Mouse (Mus musculus) thymus, adult 2 months (tissue): ENCODE results near the gene Gpr82. TPM values are rescaled to one million over a fixed set of nuclear protein-coding genes. Genes with fewer than 3 reads are reported as not detected.

ENCODE experiments used
- DNase-seq: peaks from one replicate; pipeline ENCODE4 v3.0.0; 2021
- H3K27ac ChIP-seq: fragments of 200-500 bp; 2 replicates; pipeline ENCODE4 v1.5.1; 2012; ENCODE audit warnings: low read length, control low read depth; ENCODE audit not compliant: control insufficient read depth, insufficient read depth
- H3K27me3 ChIP-seq: fragments of 200-500 bp; 2 replicates; pipeline ENCODE4 v1.6.1; 2012; ENCODE audit warnings: mild to moderate bottlenecking, low read length, moderate library complexity, mixed read lengths; ENCODE audit not compliant: control insufficient read depth, insufficient read depth
- H3K36me3 ChIP-seq: fragments of 200-500 bp; 2 replicates; pipeline ENCODE4 v1.6.1; 2012; ENCODE audit warnings: mild to moderate bottlenecking, low read length, moderate library complexity; ENCODE audit not compliant: control insufficient read depth, insufficient read depth
- H3K4me1 ChIP-seq: fragments of 200-500 bp; replicated peaks from 2 replicates; pipeline ENCODE4 v1.6.1; 2012; ENCODE audit warnings: low read length; ENCODE audit not compliant: control insufficient read depth, insufficient read depth
- H3K4me3 ChIP-seq: fragments of 200-500 bp; 2 replicates; pipeline ENCODE4 v1.5.1; 2012; ENCODE audit warnings: mild to moderate bottlenecking, low read length, control low read depth, moderate library complexity; ENCODE audit not compliant: control insufficient read depth, insufficient read depth
- CTCF ChIP-seq: fragments of 200-500 bp; IDR thresholded peaks from 2 replicates; pipeline ENCODE4 v1.5.1; 2012; ENCODE audit warnings: mild to moderate bottlenecking, control low read depth, low read length, moderate library complexity, borderline replicate concordance; ENCODE audit not compliant: control insufficient read depth, poor library complexity, insufficient read depth; ENCODE audit errors: extremely low read depth
- POLR2A ChIP-seq: fragments of 200-500 bp; IDR thresholded peaks from 2 replicates; pipeline ENCODE4 v1.6.1; 2012; ENCODE audit warnings: mild to moderate bottlenecking, low read length, control low read depth, moderate library complexity; ENCODE audit not compliant: control insufficient read depth, poor library complexity, insufficient read depth; ENCODE audit errors: extremely low read depth
- WGBS: fragments of 180-500 bp; shearing (Covaris S2); methylation state at CpG from one replicate; pipeline ENCODE4 v1.1.7; 2018; 5-methylcytosine and 5-hydroxymethylcytosine counted together
- polyA plus RNA-seq: library from polyadenylated mRNA; depleted of rRNA; stranded (reverse); fragments of >200 nt; gene quantifications from 2 replicates; pipeline ENCODE4 v1.2.3, GENCODE M21; 2012; rRNA removed

The Gpr82 gene
- polyA plus RNA-seq = 0.05 TPM in 1 of 2 replicates, not detected in the other

- Histone ChIP-seq H3K27me3 (no peaks in the 10 kb centered on the region), H3K36me3 (no peaks in the 10 kb centered on the region), H3K4me3 (no peak within 1 kb of the TSS), H3K4me1 (no peaks in the 10 kb centered on the region), H3K27ac (no peak within 1 kb of the TSS)
- 99% methylated on average over 5 of the region's 5 CpGs for WGBS
- no peak for DNase-seq
- no peak for TF ChIP-seq POLR2A
- no peak for TF ChIP-seq CTCF
These were observed at the start of gene Gpr82 for GRCm38 (mm10) chrX:13661063-13661462. TSS of gene Gpr82 (plus strand) at chrX:13661363.

GRCm38 (mm10) chrX:13612115-13612514, 49.0 kb upstream of the Gpr82 start:
- 70% methylated on average over 2 of the region's 2 CpGs for WGBS
- DNase-seq = no peak

GRCm38 (mm10) chrX:13616726-13617125, 44.4 kb upstream of the Gpr82 start:
- no peak for TF ChIP-seq POLR2A
- TF ChIP-seq CTCF = no peak
- Histone ChIP-seq H3K27me3 (no peaks in the 10 kb centered on the region), H3K4me1 (no peaks in the 10 kb centered on the region; the same call in 1 of the 2 replicates), H3K4me3 (no peak overlapping the region), H3K36me3 (no peaks in the 10 kb centered on the region), H3K27ac (no peak overlapping the region)
- WGBS = 89% methylated on average over 1 of the region's 1 CpGs
- no peak for DNase-seq

More at GRCm38 (mm10) chrX:13612115-13612514, 49.0 kb upstream of the Gpr82 start:
- no peaks in the 10 kb centered on the region for H3K36me3 ChIP-seq
- H3K27me3 ChIP-seq = no peaks in the 10 kb centered on the region
- H3K4me3 ChIP-seq = no peak overlapping the region
- TF ChIP-seq CTCF (no peak), POLR2A (no peak)
- no peaks in the 10 kb centered on the region for H3K4me1 ChIP-seq
- no peak overlapping the region for H3K27ac ChIP-seq

GRCm38 (mm10) chrX:13617294-13617693, 43.9 kb upstream of the Gpr82 start:
- no peaks in the 10 kb centered on the region; the same call in 1 of the 2 replicates for H3K4me1 ChIP-seq
- no peak for DNase-seq
- H3K27ac ChIP-seq = no peak overlapping the region
- 95% methylated on average over 1 of the region's 1 CpGs for WGBS
- no peaks in the 10 kb centered on the region for H3K27me3 ChIP-seq
- no peak overlapping the region for H3K4me3 ChIP-seq
- no peaks in the 10 kb centered on the region for H3K36me3 ChIP-seq
- TF ChIP-seq POLR2A (no peak), CTCF (no peak)

GRCm38 (mm10) chrX:13618476-13618875, 42.7 kb upstream of the Gpr82 start:
- 6% methylated on average over 4 of the region's 4 CpGs for WGBS
- Histone ChIP-seq H3K4me1 (peaks cover 2% of the 10 kb centered on the region; the same call in 1 of the 2 replicates), H3K27me3 (no peaks in the 10 kb centered on the region), H3K27ac (no peak overlapping the region), H3K36me3 (no peaks in the 10 kb centered on the region), H3K4me3 (no peak overlapping the region)
- DNase-seq = no peak
- TF ChIP-seq CTCF = no peak
- no peak for TF ChIP-seq POLR2A

- Histone ChIP-seq H3K4me1 (peaks cover 2% of the 10 kb centered on the region; the same call in 1 of the 2 replicates), H3K27me3 (no peaks in the 10 kb centered on the region), H3K4me3 (no peak overlapping the region), H3K27ac (no peak overlapping the region), H3K36me3 (no peaks in the 10 kb centered on the region)
- WGBS = 70% methylated on average over 4 of the region's 4 CpGs
- TF ChIP-seq CTCF (no peak), POLR2A (no peak)
- no peak for DNase-seq
These were observed 39.7 kb upstream of the Gpr82 start for GRCm38 (mm10) chrX:13621473-13621872.

GRCm38 (mm10) chrX:13622654-13623053, 38.5 kb upstream of the Gpr82 start:
- Histone ChIP-seq H3K36me3 (no peaks in the 10 kb centered on the region), H3K27ac (no peak overlapping the region), H3K27me3 (no peaks in the 10 kb centered on the region), H3K4me1 (peaks cover 2% of the 10 kb centered on the region; the same call in 1 of the 2 replicates), H3K4me3 (no peak overlapping the region)
- TF ChIP-seq CTCF = no peak
- TF ChIP-seq POLR2A = no peak
- WGBS = 68% methylated on average over 5 of the region's 5 CpGs
- DNase-seq = no peak
